Mouse (Mus musculus) hindbrain, embryonic 10.5 days (tissue): Measurements from ENCODE around the gene Tfpi. TPM values are rescaled to one million over a fixed set of nuclear protein-coding genes. Genes with fewer than 3 reads are reported as not detected.

Experiments used
- DNase-seq: peaks from one replicate; pipeline ENCODE4 v3.0.0-alpha.2; 2017; ENCODE audit warnings: low spot score
- H3K27ac ChIP-seq: fragments of 300-500 bp; sonication (generic); 2 replicates; pipeline ENCODE4 v1.5.1; 2016; ENCODE audit warnings: mild to moderate bottlenecking, moderate library complexity
- H3K27me3 ChIP-seq: fragments of 300-500 bp; sonication (generic); 2 replicates; pipeline ENCODE4 v1.6.1; 2016; ENCODE audit warnings: mild to moderate bottlenecking; ENCODE audit not compliant: poor library complexity, insufficient read depth, severe bottlenecking
- H3K36me3 ChIP-seq: fragments of 300-500 bp; sonication (generic); 2 replicates; pipeline ENCODE4 v1.6.1; 2016; ENCODE audit warnings: mild to moderate bottlenecking, moderate library complexity
- H3K4me1 ChIP-seq: fragments of 300-500 bp; sonication (generic); replicated peaks from 2 replicates; pipeline ENCODE4 v1.6.1; 2016; ENCODE audit warnings: mild to moderate bottlenecking
- H3K4me3 ChIP-seq: fragments of 300-500 bp; sonication (generic); 2 replicates; pipeline ENCODE4 v1.5.1; 2016; ENCODE audit warnings: mild to moderate bottlenecking, moderate library complexity
- H3K9me3 ChIP-seq: fragments of 300-500 bp; sonication (generic); 2 replicates; pipeline ENCODE4 v1.6.1; 2016; ENCODE audit warnings: mild to moderate bottlenecking, moderate library complexity
- WGBS: fragments of 180-500 bp; shearing (Covaris S2); methylation state at CpG from one replicate; pipeline ENCODE4 v1.1.7; 2016; 5-methylcytosine and 5-hydroxymethylcytosine counted together
- polyA plus RNA-seq: library from polyadenylated mRNA; unstranded; fragments of >200 nt; fragmentation: Nextera tagmentation; extraction: Ambion mirVana; gene quantifications from 2 replicates; pipeline ENCODE4 v1.2.1, GENCODE M21; 2016

Gene Tfpi
- polyA plus RNA-seq, 1 experiment from 2014 or later, result 18.2 TPM

DNA sequence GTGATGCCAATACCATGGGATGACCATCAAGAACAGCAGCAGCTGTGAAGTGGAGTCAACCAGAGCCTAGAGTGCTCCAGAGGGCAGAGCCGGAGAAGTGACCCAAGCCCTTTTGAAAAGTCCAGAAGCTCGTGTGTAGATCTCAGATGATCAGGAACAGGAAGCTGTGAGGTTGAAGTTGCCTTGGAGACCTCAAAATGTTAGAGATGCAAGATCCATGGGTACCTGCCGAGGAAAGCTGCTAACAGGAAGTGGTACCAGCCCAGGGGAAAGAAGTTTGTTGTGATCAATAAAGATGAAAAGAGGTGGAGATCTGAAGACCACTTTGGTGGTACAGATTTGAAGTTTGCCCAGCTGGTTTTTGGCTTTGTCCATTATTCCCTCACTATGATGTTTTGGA, 22.3 kb upstream of the Tfpi start:
- no peaks in the 10 kb centered on the region for H3K27me3 ChIP-seq
- H3K4me3 ChIP-seq, result no peak overlapping the region
- H3K36me3 ChIP-seq, result no peaks in the 10 kb centered on the region
- H3K9me3 ChIP-seq, result no peaks in the 10 kb centered on the region
- no peak overlapping the region for H3K27ac ChIP-seq
- H3K4me1 ChIP-seq, result no peaks in the 10 kb centered on the region
- WGBS, result 83% methylated on average over 3 of the region's 3 CpGs
- DNase-seq, result no peak

- 88% methylated on average over 3 of the region's 3 CpGs for WGBS
- no peaks in the 10 kb centered on the region for H3K36me3 ChIP-seq
- no peak overlapping the region for H3K27ac ChIP-seq
- no peak for DNase-seq
- H3K27me3 ChIP-seq, result no peaks in the 10 kb centered on the region
- H3K4me1 ChIP-seq, result no peaks in the 10 kb centered on the region
- no peak overlapping the region for H3K4me3 ChIP-seq
- no peaks in the 10 kb centered on the region for H3K9me3 ChIP-seq
Measured at GRCm38 (mm10) chr2:84495108-84495507, 18.5 kb upstream of the Tfpi start.

- no peak for DNase-seq
- H3K4me3 ChIP-seq, result no peak overlapping the region
- H3K36me3 ChIP-seq, result no peaks in the 10 kb centered on the region
- no peaks in the 10 kb centered on the region for H3K9me3 ChIP-seq
- no peaks in the 10 kb centered on the region for H3K4me1 ChIP-seq
- WGBS, result 92% methylated on average over 2 of the region's 2 CpGs
- H3K27ac ChIP-seq, result no peak overlapping the region
- no peaks in the 10 kb centered on the region for H3K27me3 ChIP-seq
Measured at GRCm38 (mm10) chr2:84493626-84494025, 17.1 kb upstream of the Tfpi start.

GRCm38 (mm10) chr2:84491715-84492114, 15.1 kb upstream of the Tfpi start:
- no peaks in the 10 kb centered on the region for H3K27me3 ChIP-seq
- WGBS, result 91% methylated on average over 1 of the region's 1 CpGs
- no peaks in the 10 kb centered on the region for H3K4me1 ChIP-seq
- no peaks in the 10 kb centered on the region for H3K36me3 ChIP-seq
- H3K4me3 ChIP-seq, result no peak overlapping the region
- H3K27ac ChIP-seq, result no peak overlapping the region
- no peaks in the 10 kb centered on the region for H3K9me3 ChIP-seq
- no peak for DNase-seq

- 74% methylated on average over 9 of the region's 9 CpGs for WGBS
- H3K4me3 ChIP-seq, result no peak overlapping the region
- H3K27me3 ChIP-seq, result no peaks in the 10 kb centered on the region
- no peaks in the 10 kb centered on the region for H3K9me3 ChIP-seq
- no peak for DNase-seq
- no peaks in the 10 kb centered on the region for H3K36me3 ChIP-seq
- no peak overlapping the region for H3K27ac ChIP-seq
- no peaks in the 10 kb centered on the region for H3K4me1 ChIP-seq
Measured at GRCm38 (mm10) chr2:84487705-84488291, 11.2 kb upstream of the Tfpi start.

GRCm38 (mm10) chr2:84481863-84482262, 5.3 kb upstream of the Tfpi start:
- no peak for DNase-seq
- 62% methylated on average over 7 of the region's 7 CpGs for WGBS
- no peak overlapping the region for H3K27ac ChIP-seq

DNA sequence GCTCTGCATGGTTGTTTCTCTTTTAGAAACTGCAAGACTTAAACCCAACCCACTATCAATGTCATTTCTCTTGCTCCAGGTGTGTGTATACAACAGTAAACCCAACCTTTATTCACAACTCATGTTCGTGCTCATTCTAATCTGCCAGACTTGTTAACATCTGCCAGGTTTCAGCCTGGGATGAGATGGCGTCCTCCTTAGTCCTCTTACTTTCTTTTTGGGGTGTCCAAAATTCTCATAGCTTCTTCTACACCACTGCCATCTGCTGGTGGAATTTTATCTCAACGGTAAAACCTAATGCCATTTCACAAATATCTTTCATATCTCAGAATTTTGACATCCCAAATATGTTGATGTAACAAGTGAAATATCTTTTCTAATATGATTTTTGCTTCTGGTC, 2.5 kb upstream of the Tfpi start:
- H3K9me3 ChIP-seq, result no peaks in the 10 kb centered on the region
- no peaks in the 10 kb centered on the region for H3K27me3 ChIP-seq
- no peak overlapping the region for H3K27ac ChIP-seq
- no peak overlapping the region for H3K4me3 ChIP-seq
- H3K36me3 ChIP-seq, result no peaks in the 10 kb centered on the region
- DNase-seq, result no peak
- WGBS, result 37% methylated on average over 3 of the region's 3 CpGs
- peaks cover 28% of the 10 kb centered on the region for H3K4me1 ChIP-seq

More at GRCm38 (mm10) chr2:84481863-84482262, 5.3 kb upstream of the Tfpi start:
- Histone ChIP-seq H3K27me3 (no peaks in the 10 kb centered on the region), H3K36me3 (no peaks in the 10 kb centered on the region), H3K4me3 (no peak overlapping the region), H3K9me3 (no peaks in the 10 kb centered on the region), H3K4me1 (peaks cover 2% of the 10 kb centered on the region; the same call in 1 of the 2 replicates)

DNA sequence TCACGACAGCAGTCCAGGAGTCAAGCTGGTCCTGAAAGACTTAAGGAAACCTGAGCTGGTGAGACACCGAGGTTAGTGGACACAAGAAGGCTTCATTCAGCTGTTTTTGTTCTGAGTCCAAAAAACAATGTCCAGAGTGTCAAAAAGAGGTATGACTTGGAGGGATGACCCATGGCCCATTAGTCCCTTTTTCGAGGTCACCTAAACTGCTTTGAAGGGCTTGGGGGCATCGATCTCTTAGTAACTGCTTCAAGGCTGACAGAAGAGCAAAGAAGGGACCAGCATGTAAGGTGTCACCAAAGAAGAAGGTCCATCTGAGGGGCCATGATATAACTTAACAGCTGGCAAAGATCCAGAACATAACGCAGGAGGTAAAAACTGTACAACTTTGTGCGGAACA, 1.2 kb upstream of the Tfpi start:
- H3K27me3 ChIP-seq, result no peaks in the 10 kb centered on the region
- no peak overlapping the region for H3K4me3 ChIP-seq
- no peak overlapping the region for H3K27ac ChIP-seq
- no peaks in the 10 kb centered on the region for H3K9me3 ChIP-seq
- no peaks in the 10 kb centered on the region for H3K36me3 ChIP-seq
- WGBS, result 89% methylated on average over 6 of the region's 6 CpGs
- no peak for DNase-seq
- peaks cover 30% of the 10 kb centered on the region for H3K4me1 ChIP-seq

DNA sequence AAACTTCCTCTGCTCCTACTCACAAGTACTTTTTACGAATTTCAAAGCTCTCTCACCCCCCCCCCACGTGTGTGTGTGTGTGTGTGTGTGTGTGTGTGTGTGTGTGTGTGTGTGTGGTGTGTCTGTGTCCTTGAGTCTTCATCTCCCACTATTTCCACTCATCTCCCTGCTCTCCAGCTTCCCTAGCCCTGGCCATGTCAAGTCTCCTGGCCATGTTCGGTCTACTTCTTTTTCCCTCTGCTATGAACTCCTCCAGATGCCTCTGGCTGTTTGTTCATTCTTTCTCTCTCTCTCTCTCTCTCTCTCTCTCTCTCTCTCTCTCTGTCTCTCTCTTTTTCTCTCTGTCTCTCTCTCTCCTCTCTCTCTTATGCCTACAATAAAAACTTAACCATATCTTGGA, 444 bp downstream of the Tfpi start:
- WGBS, result 55% methylated on average over 3 of the region's 3 CpGs
- Histone ChIP-seq H3K4me1 (peaks cover 30% of the 10 kb centered on the region), H3K27me3 (no peaks in the 10 kb centered on the region), H3K27ac (peak overlapping the region; percentile 17), H3K36me3 (no peaks in the 10 kb centered on the region), H3K9me3 (no peaks in the 10 kb centered on the region), H3K4me3 (peak overlapping the region; percentile 35)
- no peak for DNase-seq

DNA sequence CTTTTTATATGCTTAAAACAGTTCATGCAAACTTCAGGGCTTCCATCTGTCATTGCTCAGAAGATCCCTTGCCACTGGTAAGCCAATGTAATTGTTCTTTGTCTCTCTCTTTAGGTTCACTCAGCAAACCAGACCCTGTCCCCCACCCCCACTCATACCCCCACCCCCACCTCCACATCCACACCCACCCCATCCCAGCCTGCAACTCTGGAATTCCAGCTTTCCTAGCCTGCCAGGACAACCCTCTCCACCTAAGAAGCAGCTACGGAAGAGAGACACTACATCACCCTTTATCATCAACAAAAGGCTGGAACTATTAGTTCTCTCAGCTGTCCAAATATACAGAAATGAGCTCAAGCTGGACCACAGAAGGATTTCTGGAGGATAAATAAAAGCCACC, 974 bp downstream of the Tfpi start:
- peak overlapping the region; percentile 17 for H3K27ac ChIP-seq
- no peaks in the 10 kb centered on the region for H3K27me3 ChIP-seq
- peak overlapping the region; percentile 35 for H3K4me3 ChIP-seq
- 44% methylated on average over 1 of the region's 1 CpGs for WGBS
- no peaks in the 10 kb centered on the region for H3K36me3 ChIP-seq
- peak; percentile 20 for DNase-seq
- peaks cover 30% of the 10 kb centered on the region for H3K4me1 ChIP-seq
- no peaks in the 10 kb centered on the region for H3K9me3 ChIP-seq

DNA sequence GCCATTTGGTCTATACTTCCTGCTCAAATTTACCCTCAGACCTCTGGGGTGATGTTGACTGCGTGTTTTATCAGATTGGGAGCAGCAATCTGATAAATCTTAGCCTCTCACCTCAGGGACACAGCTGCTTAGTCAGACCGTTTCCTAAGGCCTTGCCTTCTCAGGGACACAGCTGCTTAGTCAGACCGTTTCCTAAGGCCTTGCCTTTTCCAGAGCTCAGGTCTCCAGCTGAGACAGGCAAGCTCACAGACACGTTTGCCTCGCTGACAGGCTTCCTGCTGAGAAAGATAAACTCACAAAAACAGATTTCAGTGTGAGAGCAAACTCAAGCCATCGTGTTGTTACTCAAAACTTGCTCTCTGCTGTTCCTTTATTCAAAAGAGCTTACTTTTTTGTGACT, 1.9 kb downstream of the Tfpi start:
- H3K36me3 ChIP-seq, result no peaks in the 10 kb centered on the region
- no peaks in the 10 kb centered on the region for H3K9me3 ChIP-seq
- no peaks in the 10 kb centered on the region for H3K27me3 ChIP-seq
- DNase-seq, result no peak
- WGBS, result 7% methylated on average over 6 of the region's 6 CpGs
- H3K27ac ChIP-seq, result peak overlapping the region; percentile 9; the same call in 1 of the 2 replicates
- H3K4me1 ChIP-seq, result peaks cover 30% of the 10 kb centered on the region
- H3K4me3 ChIP-seq, result no peak overlapping the region

GRCm38 (mm10) chr2:84473941-84474530, 2.5 kb downstream of the Tfpi start:
- Histone ChIP-seq H3K4me3 (no peak overlapping the region), H3K36me3 (no peaks in the 10 kb centered on the region), H3K27me3 (no peaks in the 10 kb centered on the region), H3K27ac (peak overlapping the region; percentile 9; the same call in 1 of the 2 replicates), H3K4me1 (peaks cover 30% of the 10 kb centered on the region), H3K9me3 (no peaks in the 10 kb centered on the region)
- no peak for DNase-seq
- WGBS, result 63% methylated on average over 14 of the region's 14 CpGs

DNA sequence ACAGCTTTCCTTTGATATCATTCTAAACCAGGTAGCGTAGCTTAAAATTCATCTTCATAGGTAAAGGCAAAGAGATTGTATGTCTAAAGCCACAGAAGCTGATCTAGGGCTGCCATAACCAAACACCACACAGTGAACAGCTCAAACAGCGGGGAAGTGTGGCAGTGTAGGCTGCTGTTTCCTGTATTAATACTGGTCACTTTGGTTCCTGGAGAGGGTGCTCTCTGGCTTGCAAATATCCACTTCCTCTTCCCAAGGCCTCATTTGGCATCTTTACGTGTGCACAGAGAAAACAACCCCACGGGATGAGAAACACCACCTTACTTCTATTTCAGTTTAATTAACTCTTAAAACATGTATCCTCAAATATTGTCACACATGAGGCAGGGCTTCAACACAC, 9.2 kb downstream of the Tfpi start:
- H3K4me1 ChIP-seq, result no peaks in the 10 kb centered on the region
- H3K27ac ChIP-seq, result no peak overlapping the region
- no peaks in the 10 kb centered on the region for H3K36me3 ChIP-seq
- no peak overlapping the region for H3K4me3 ChIP-seq
- no peaks in the 10 kb centered on the region for H3K27me3 ChIP-seq
- H3K9me3 ChIP-seq, result no peaks in the 10 kb centered on the region
- 88% methylated on average over 4 of the region's 4 CpGs for WGBS
- no peak for DNase-seq

GRCm38 (mm10) chr2:84464956-84465355, 11.6 kb downstream of the Tfpi start:
- Histone ChIP-seq H3K27me3 (no peaks in the 10 kb centered on the region), H3K36me3 (no peaks in the 10 kb centered on the region), H3K9me3 (no peaks in the 10 kb centered on the region), H3K27ac (no peak overlapping the region), H3K4me3 (no peak overlapping the region), H3K4me1 (no peaks in the 10 kb centered on the region)
- 53% methylated on average over 7 of the region's 7 CpGs for WGBS
- DNase-seq, result no peak
